Mouse (Mus musculus) neural tube, embryonic 12.5 days (tissue): ENCODE results near the gene Lrrc7. TPM values are rescaled to one million over a fixed set of nuclear protein-coding genes. Genes with fewer than 3 reads are reported as not detected.

Experiments used
- ATAC-seq: fragments of 200-750 bp; cut with Nextera tagmentation; 2 replicates; pipeline ENCODE4 v1.8.0; 2017; ENCODE audit warnings: low read depth, mild to moderate bottlenecking, moderate TSS enrichment, moderate library complexity; ENCODE audit not compliant: low FRiP score
- H3K27ac ChIP-seq: fragments of 300-500 bp; sonication (generic); 2 replicates; pipeline ENCODE4 v1.5.1; 2016
- H3K27me3 ChIP-seq: fragments of 300-500 bp; sonication (generic); replicated peaks from 2 replicates; pipeline ENCODE4 v1.6.1; 2016; ENCODE audit warnings: mild to moderate bottlenecking
- H3K36me3 ChIP-seq: fragments of 300-500 bp; sonication (generic); 2 replicates; pipeline ENCODE4 v1.6.1; 2016; ENCODE audit warnings: mild to moderate bottlenecking
- H3K4me1 ChIP-seq: fragments of 300-500 bp; sonication (generic); 2 replicates; pipeline ENCODE4 v1.6.1; 2016
- H3K4me2 ChIP-seq: fragments of 300-500 bp; sonication (generic); replicated peaks from 2 replicates; pipeline ENCODE4 v1.6.1; 2016; ENCODE audit warnings: mild to moderate bottlenecking
- H3K4me3 ChIP-seq: fragments of 300-500 bp; sonication (generic); 2 replicates; pipeline ENCODE4 v1.5.1; 2016
- H3K9ac ChIP-seq: fragments of 300-500 bp; sonication (generic); 2 replicates; pipeline ENCODE4 v1.6.1; 2016; ENCODE audit warnings: mild to moderate bottlenecking
- H3K9me3 ChIP-seq: fragments of 300-500 bp; sonication (generic); 2 replicates; pipeline ENCODE4 v1.6.1; 2016; ENCODE audit warnings: mild to moderate bottlenecking
- WGBS: fragments of 180-500 bp; shearing (Covaris S2); methylation state at CpG from one replicate; pipeline ENCODE4 v1.1.7; 2016; 5-methylcytosine and 5-hydroxymethylcytosine counted together
- polyA plus RNA-seq: library from polyadenylated mRNA; unstranded; fragments of >200 nt; fragmentation: Nextera tagmentation; extraction: Ambion mirVana; gene quantifications from 2 replicates; pipeline ENCODE4 v1.2.1, GENCODE M21; 2016

The Lrrc7 gene
- polyA plus RNA-seq, 1 experiment from 2014 or later: 5.7 TPM

DNA sequence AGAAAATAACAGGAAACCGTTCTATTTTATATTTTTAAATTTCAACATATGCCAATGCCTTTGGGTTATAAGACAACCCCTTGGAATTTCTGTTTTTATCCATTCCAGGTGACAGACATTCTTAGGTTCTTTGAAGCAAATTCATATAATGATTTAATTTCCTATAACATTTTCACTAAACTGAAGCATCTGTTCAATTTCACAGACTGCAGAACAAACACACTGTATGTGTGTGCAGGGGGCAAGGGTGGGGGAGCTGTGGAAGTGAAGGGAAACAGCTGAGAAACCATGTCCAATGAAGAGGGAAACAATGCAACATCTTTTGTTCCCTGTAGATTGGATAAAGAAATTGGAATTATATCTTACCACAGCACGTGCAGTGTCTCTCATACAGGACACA, 29.2 kb downstream of the Lrrc7 start:
- H3K27ac ChIP-seq: no peak overlapping the region
- no peaks in the 10 kb centered on the region for H3K27me3 ChIP-seq
- no peaks in the 10 kb centered on the region for H3K36me3 ChIP-seq
- ATAC-seq: no peak
- no peak overlapping the region for H3K4me2 ChIP-seq
- WGBS: 79% methylated on average over 2 of the region's 2 CpGs
- no peaks in the 10 kb centered on the region for H3K9me3 ChIP-seq
- H3K4me1 ChIP-seq: no peaks in the 10 kb centered on the region
- H3K9ac ChIP-seq: no peak overlapping the region
- no peak overlapping the region for H3K4me3 ChIP-seq

- Histone ChIP-seq H3K9me3 (no peaks in the 10 kb centered on the region), H3K4me3 (no peak overlapping the region), H3K4me1 (no peaks in the 10 kb centered on the region), H3K9ac (no peak overlapping the region), H3K4me2 (no peak overlapping the region), H3K27me3 (no peaks in the 10 kb centered on the region), H3K36me3 (no peaks in the 10 kb centered on the region), H3K27ac (no peak overlapping the region)
- WGBS: 22% methylated on average over 1 of the region's 1 CpGs
- ATAC-seq: no peak
Measured at GRCm38 (mm10) chr3:158528471-158528870, 33.5 kb downstream of the Lrrc7 start.

DNA sequence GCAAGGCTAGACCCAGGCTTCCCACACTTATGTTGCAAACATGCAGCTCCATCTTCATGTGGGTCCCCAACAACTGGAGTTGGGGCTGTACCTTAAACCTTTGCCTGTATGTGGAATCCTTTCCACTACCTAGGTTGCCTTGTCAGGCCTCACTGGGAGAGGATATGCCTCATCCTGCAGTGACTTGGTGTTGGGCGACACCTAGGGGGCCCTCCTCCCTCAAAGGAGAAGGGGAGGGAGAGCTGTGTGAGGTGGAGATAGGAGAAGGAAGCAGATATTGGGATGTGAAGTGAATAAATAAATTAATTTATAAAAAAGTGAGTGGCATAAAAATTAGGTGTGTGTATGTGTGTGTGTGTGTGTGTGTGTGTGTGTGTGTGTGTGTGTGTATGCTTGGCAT, 68.3 kb downstream of the Lrrc7 start:
- Histone ChIP-seq H3K36me3 (no peaks in the 10 kb centered on the region), H3K4me3 (no peak overlapping the region), H3K27ac (no peak overlapping the region), H3K9ac (no peak overlapping the region), H3K4me1 (no peaks in the 10 kb centered on the region), H3K9me3 (no peaks in the 10 kb centered on the region), H3K27me3 (no peaks in the 10 kb centered on the region), H3K4me2 (no peak overlapping the region)
- no peak for ATAC-seq
- 88% methylated on average over 1 of the region's 1 CpGs for WGBS

DNA sequence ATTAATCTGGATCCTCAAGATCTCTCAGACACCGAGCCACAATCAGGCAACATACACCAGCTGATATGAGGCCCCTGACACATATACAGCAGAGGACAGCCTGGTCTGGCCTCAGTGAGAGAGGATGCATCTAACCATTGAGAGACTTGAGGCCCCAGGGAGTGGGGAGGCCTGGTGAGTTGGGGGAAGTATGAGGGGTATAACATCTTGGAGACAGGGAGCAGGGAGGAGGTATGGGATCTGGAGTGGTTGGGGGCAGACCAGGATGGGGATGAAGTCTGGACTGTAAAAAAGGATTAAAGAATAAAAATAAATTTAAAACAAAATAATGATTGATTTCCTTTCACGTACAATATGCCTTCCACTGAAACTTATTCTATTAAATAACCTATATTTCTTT, 82.3 kb downstream of the Lrrc7 start:
- Histone ChIP-seq H3K4me1 (no peaks in the 10 kb centered on the region), H3K9ac (no peak overlapping the region), H3K27ac (no peak overlapping the region), H3K27me3 (no peaks in the 10 kb centered on the region), H3K4me3 (no peak overlapping the region), H3K4me2 (no peak overlapping the region), H3K36me3 (no peaks in the 10 kb centered on the region), H3K9me3 (no peaks in the 10 kb centered on the region)
- WGBS: 90% methylated on average over 2 of the region's 2 CpGs
- no peak for ATAC-seq

DNA sequence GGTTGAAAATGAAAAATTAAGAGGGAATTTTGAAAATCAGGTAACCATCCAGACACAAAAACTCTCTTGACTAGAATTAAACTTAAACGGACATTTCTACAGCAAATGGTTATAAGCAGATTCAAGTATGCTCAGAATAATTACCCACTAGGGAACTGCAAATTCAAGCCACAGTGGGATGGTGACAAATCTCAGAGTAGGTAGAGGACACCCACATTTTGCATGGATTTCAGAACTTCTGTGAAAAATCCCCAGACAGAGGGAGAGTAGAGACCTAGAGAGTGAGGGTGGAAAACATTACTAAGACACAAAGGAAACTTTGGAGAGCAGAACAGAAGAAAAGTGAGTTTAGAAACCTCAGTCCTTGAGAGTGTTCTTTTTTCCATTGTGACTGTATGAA, 161.4 kb downstream of the Lrrc7 start:
- no peak overlapping the region for H3K4me3 ChIP-seq
- H3K4me2 ChIP-seq: no peak overlapping the region
- H3K9me3 ChIP-seq: no peaks in the 10 kb centered on the region
- no peaks in the 10 kb centered on the region for H3K4me1 ChIP-seq
- no peak overlapping the region for H3K27ac ChIP-seq
- no peak overlapping the region for H3K9ac ChIP-seq
- H3K36me3 ChIP-seq: no peaks in the 10 kb centered on the region
- no peaks in the 10 kb centered on the region for H3K27me3 ChIP-seq
- 78% methylated on average over 1 of the region's 1 CpGs for WGBS
- ATAC-seq: no peak

- no peak overlapping the region for H3K4me2 ChIP-seq
- H3K27ac ChIP-seq: no peak overlapping the region
- no peak overlapping the region for H3K4me3 ChIP-seq
- no peaks in the 10 kb centered on the region for H3K36me3 ChIP-seq
- no peak overlapping the region for H3K9ac ChIP-seq
- no peaks in the 10 kb centered on the region for H3K9me3 ChIP-seq
- H3K4me1 ChIP-seq: no peaks in the 10 kb centered on the region
- ATAC-seq: no peak
- H3K27me3 ChIP-seq: no peaks in the 10 kb centered on the region
Measured at GRCm38 (mm10) chr3:158391534-158391933, 170.5 kb downstream of the Lrrc7 start.

GRCm38 (mm10) chr3:158388076-158388454, 174.0 kb downstream of the Lrrc7 start:
- no peak for ATAC-seq
- Histone ChIP-seq H3K9ac (no peak overlapping the region), H3K4me2 (no peak overlapping the region), H3K4me1 (no peaks in the 10 kb centered on the region), H3K4me3 (no peak overlapping the region), H3K27ac (no peak overlapping the region), H3K9me3 (no peaks in the 10 kb centered on the region), H3K36me3 (no peaks in the 10 kb centered on the region), H3K27me3 (no peaks in the 10 kb centered on the region)
- 19% methylated on average over 2 of the region's 2 CpGs for WGBS

GRCm38 (mm10) chr3:158387413-158388075, 174.5 kb downstream of the Lrrc7 start:
- Histone ChIP-seq H3K4me3 (no peak overlapping the region), H3K27me3 (no peaks in the 10 kb centered on the region), H3K9ac (no peak overlapping the region), H3K4me1 (no peaks in the 10 kb centered on the region), H3K27ac (no peak overlapping the region), H3K4me2 (no peak overlapping the region), H3K9me3 (no peaks in the 10 kb centered on the region), H3K36me3 (no peaks in the 10 kb centered on the region)
- no peak for ATAC-seq
- WGBS: 61% methylated on average over 2 of the region's 2 CpGs

- Histone ChIP-seq H3K9ac (no peak overlapping the region), H3K9me3 (no peaks in the 10 kb centered on the region), H3K27ac (no peak overlapping the region), H3K27me3 (no peaks in the 10 kb centered on the region), H3K4me3 (no peak overlapping the region), H3K4me1 (no peaks in the 10 kb centered on the region), H3K4me2 (no peak overlapping the region), H3K36me3 (no peaks in the 10 kb centered on the region)
- WGBS: 2% methylated on average over 1 of the region's 1 CpGs
- no peak for ATAC-seq
Measured at GRCm38 (mm10) chr3:158386848-158387247, 175.2 kb downstream of the Lrrc7 start.

DNA sequence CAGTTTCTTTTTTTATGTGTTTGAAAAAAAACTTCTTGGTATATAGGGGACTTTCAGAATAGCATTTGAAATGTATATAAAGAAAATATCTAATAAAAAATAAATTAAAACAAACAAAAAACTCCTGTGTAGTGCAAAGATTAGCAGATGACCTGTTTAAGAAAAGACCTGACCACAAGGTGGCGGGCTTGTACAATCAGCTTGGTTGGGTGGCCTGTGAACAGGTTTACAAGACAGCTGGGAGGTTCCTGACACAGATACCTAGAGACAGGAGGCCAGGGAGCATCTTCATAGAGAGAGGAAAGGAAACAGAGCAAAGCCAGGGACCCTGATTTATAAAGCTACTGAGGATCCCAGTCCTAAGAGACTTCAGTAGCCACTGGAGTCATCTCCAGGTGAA, 186.1 kb downstream of the Lrrc7 start:
- H3K27me3 ChIP-seq: no peaks in the 10 kb centered on the region
- H3K4me1 ChIP-seq: no peaks in the 10 kb centered on the region
- H3K9ac ChIP-seq: no peak overlapping the region
- H3K36me3 ChIP-seq: no peaks in the 10 kb centered on the region
- 6% methylated on average over 1 of the region's 1 CpGs for WGBS
- H3K9me3 ChIP-seq: no peaks in the 10 kb centered on the region
- no peak overlapping the region for H3K27ac ChIP-seq
- no peak overlapping the region for H3K4me2 ChIP-seq
- peak; percentile 69 for ATAC-seq
- H3K4me3 ChIP-seq: no peak overlapping the region

DNA sequence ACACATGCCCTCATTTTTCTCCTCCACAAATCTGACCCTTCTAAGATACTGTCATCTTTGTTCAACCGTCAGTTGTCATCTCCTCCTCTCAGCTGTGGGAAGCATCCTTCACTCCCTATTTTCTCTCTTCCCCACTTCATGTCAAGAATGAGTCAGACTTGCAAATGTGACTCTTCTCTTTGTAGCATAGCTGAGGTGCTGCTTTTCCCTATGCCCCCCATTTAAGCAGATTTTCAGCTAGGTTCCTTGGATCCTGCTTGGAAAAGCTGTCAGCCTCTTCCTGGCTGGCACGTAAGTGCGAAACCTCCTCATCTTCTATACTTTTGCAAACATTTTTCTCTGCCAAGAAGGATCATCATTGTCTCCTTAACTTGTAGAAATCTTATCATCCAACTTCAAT, 192.9 kb downstream of the Lrrc7 start:
- Histone ChIP-seq H3K4me3 (no peak overlapping the region), H3K9me3 (no peaks in the 10 kb centered on the region), H3K4me1 (no peaks in the 10 kb centered on the region), H3K4me2 (no peak overlapping the region), H3K27ac (no peak overlapping the region), H3K27me3 (no peaks in the 10 kb centered on the region), H3K36me3 (no peaks in the 10 kb centered on the region), H3K9ac (no peak overlapping the region)
- 89% methylated on average over 3 of the region's 3 CpGs for WGBS
- no peak for ATAC-seq

DNA sequence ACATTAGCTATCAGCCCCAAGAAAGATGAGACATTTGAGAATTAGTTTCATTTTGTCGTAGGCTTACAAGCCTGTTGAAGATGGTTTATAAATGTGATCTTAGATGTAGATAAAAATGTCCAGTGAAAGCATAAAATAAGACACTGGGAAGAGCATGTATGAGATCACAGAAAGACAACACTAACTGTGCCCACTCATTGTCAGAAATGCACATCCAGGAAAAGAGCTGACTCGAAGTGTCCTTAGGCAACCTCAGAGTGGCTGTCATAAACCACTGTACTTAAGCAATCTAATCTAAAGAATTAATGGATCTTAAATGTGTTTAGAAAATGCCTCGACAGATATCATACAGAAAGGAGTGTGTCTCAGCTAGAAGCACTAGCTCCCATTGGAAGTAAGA, 196.2 kb downstream of the Lrrc7 start:
- Histone ChIP-seq H3K27ac (no peak overlapping the region), H3K4me3 (no peak overlapping the region), H3K27me3 (no peaks in the 10 kb centered on the region), H3K9me3 (no peaks in the 10 kb centered on the region), H3K4me1 (no peaks in the 10 kb centered on the region), H3K9ac (no peak overlapping the region), H3K36me3 (no peaks in the 10 kb centered on the region), H3K4me2 (no peak overlapping the region)
- no peak for ATAC-seq
- 83% methylated on average over 3 of the region's 3 CpGs for WGBS

- 84% methylated on average over 2 of the region's 2 CpGs for WGBS
- no peaks in the 10 kb centered on the region for H3K4me1 ChIP-seq
- no peak overlapping the region for H3K27ac ChIP-seq
- ATAC-seq: no peak
- no peaks in the 10 kb centered on the region for H3K9me3 ChIP-seq
- no peak overlapping the region for H3K4me2 ChIP-seq
- H3K27me3 ChIP-seq: no peaks in the 10 kb centered on the region
- H3K36me3 ChIP-seq: no peaks in the 10 kb centered on the region
- no peak overlapping the region for H3K4me3 ChIP-seq
- no peak overlapping the region for H3K9ac ChIP-seq
Measured at GRCm38 (mm10) chr3:158362091-158362490, 199.9 kb downstream of the Lrrc7 start.
